Mouse (Mus musculus): ENCODE data around the gene Tbx4.

GRCm38 (mm10) chr11:85959837-85960236 is 73.6 kb downstream of the Tbx4 start:
- no peak for TF ChIP-seq CTCF (IDR thresholded peaks at IDR 0.05; ENCODE audit: control insufficient read depth, insufficient read depth, insufficient read length)
- TF ChIP-seq CEBPB (IDR thresholded peaks at IDR 0.05; ENCODE audit: low read depth): no peak

Measured in C2C12 (cell line).